Mouse (Mus musculus) lung, postnatal 0 days (tissue): Measurements from ENCODE around the gene Sept5.

Experiments used
- CTCF ChIP-seq: IDR thresholded peaks from 2 replicates; pipeline ENCODE4 v1.5.1; 2016; ENCODE audit warnings: antibody characterized with exemption, mild to moderate bottlenecking
- EP300 ChIP-seq: IDR thresholded peaks from 2 replicates; pipeline ENCODE4 v1.6.1; 2016; ENCODE audit warnings: antibody characterized with exemption, mild to moderate bottlenecking, control low read depth

GRCm38 (mm10) chr16:18593930-18594329 is 35.8 kb downstream of the Sept5 start:
- no peak for TF ChIP-seq CTCF
- no peak for TF ChIP-seq EP300
